Mouse (Mus musculus): ENCODE results near the gene Plg. TPM values are rescaled to one million over a fixed set of nuclear protein-coding genes. Genes with fewer than 3 reads are reported as not detected.
A peak's percentile ranks its signal among the peaks of the same experiment; 100 is the strongest.

Gene Plg
- polyA plus RNA-seq, 1 experiment from 2014 or later = 0.10 TPM

- Histone ChIP-seq H3K27ac (replicated peaks) (no peak overlapping the region), H3K4me1 (no peaks in the 10 kb centered on the region), H3K36me3 (no peaks in the 10 kb centered on the region), H3K4me2 (no peak overlapping the region), H3K9me3 (replicated peaks) (no peaks in the 10 kb centered on the region), H3K27me3 (replicated peaks) (no peaks in the 10 kb centered on the region), H3K9ac (replicated peaks) (no peak overlapping the region), H3K4me3 (replicated peaks) (no peak overlapping the region)
- no peak for ATAC-seq (ENCODE audit: low FRiP score)
- 92% methylated on average over 9 of the region's 9 CpGs for WGBS
These were observed 17.8 kb downstream of the Plg start for GRCm38 (mm10) chr17:12396163-12396677.

GRCm38 (mm10) chr17:12403420-12403819 is 25.0 kb downstream of the Plg start:
- H3K36me3 ChIP-seq = no peaks in the 10 kb centered on the region
- H3K4me2 ChIP-seq = no peak overlapping the region
- 72% methylated on average over 7 of the region's 7 CpGs for WGBS
- H3K4me3 ChIP-seq (replicated peaks) = no peak overlapping the region
- H3K9ac ChIP-seq (replicated peaks) = no peak overlapping the region
- no peaks in the 10 kb centered on the region for H3K4me1 ChIP-seq
- H3K27me3 ChIP-seq (replicated peaks) = no peaks in the 10 kb centered on the region; the same call in 1 of the 2 replicates
- no peak for ATAC-seq (ENCODE audit: low FRiP score)
- H3K27ac ChIP-seq (replicated peaks) = no peak overlapping the region
- H3K9me3 ChIP-seq (replicated peaks) = no peaks in the 10 kb centered on the region

GRCm38 (mm10) chr17:12409346-12409944 is 31.0 kb downstream of the Plg start:
- H3K36me3 ChIP-seq = no peaks in the 10 kb centered on the region
- no peak overlapping the region for H3K27ac ChIP-seq (replicated peaks)
- H3K27me3 ChIP-seq (replicated peaks) = no peaks in the 10 kb centered on the region; the same call in 1 of the 2 replicates
- H3K4me1 ChIP-seq = no peaks in the 10 kb centered on the region
- no peak overlapping the region for H3K9ac ChIP-seq (replicated peaks)
- ATAC-seq (ENCODE audit: low FRiP score) = no peak
- H3K4me3 ChIP-seq (replicated peaks) = no peak overlapping the region
- WGBS = 58% methylated on average over 11 of the region's 11 CpGs
- H3K4me2 ChIP-seq = no peak overlapping the region
- no peaks in the 10 kb centered on the region for H3K9me3 ChIP-seq (replicated peaks)

- Histone ChIP-seq H3K4me3 (replicated peaks) (no peak overlapping the region), H3K9me3 (replicated peaks) (no peaks in the 10 kb centered on the region), H3K27ac (replicated peaks) (no peak overlapping the region), H3K9ac (replicated peaks) (no peak overlapping the region), H3K4me2 (no peak overlapping the region), H3K36me3 (no peaks in the 10 kb centered on the region), H3K27me3 (replicated peaks) (no peaks in the 10 kb centered on the region), H3K4me1 (peaks cover 8% of the 10 kb centered on the region; the same call in 1 of the 2 replicates)
- no peak for ATAC-seq (ENCODE audit: low FRiP score)
- 62% methylated on average over 10 of the region's 10 CpGs for WGBS
These were observed 33.9 kb downstream of the Plg start for GRCm38 (mm10) chr17:12412181-12412890.

- Histone ChIP-seq H3K36me3 (no peaks in the 10 kb centered on the region), H3K4me1 (peaks cover 8% of the 10 kb centered on the region; the same call in 1 of the 2 replicates), H3K4me3 (replicated peaks) (no peak overlapping the region), H3K9me3 (replicated peaks) (no peaks in the 10 kb centered on the region), H3K27me3 (replicated peaks) (no peaks in the 10 kb centered on the region), H3K27ac (replicated peaks) (no peak overlapping the region), H3K9ac (replicated peaks) (no peak overlapping the region), H3K4me2 (no peak overlapping the region)
- ATAC-seq (ENCODE audit: low FRiP score) = no peak
- 75% methylated on average over 3 of the region's 3 CpGs for WGBS
These were observed 34.5 kb downstream of the Plg start for GRCm38 (mm10) chr17:12412891-12413237.

- peaks cover 8% of the 10 kb centered on the region; the same call in 1 of the 2 replicates for H3K4me1 ChIP-seq
- H3K4me3 ChIP-seq (replicated peaks) = no peak overlapping the region
- no peak overlapping the region for H3K27ac ChIP-seq (replicated peaks)
- H3K4me2 ChIP-seq = no peak overlapping the region
- H3K36me3 ChIP-seq = no peaks in the 10 kb centered on the region
- no peak for ATAC-seq (ENCODE audit: low FRiP score)
- no peak overlapping the region for H3K9ac ChIP-seq (replicated peaks)
- H3K27me3 ChIP-seq (replicated peaks) = no peaks in the 10 kb centered on the region
- WGBS = 64% methylated on average over 15 of the region's 15 CpGs
- no peaks in the 10 kb centered on the region for H3K9me3 ChIP-seq (replicated peaks)
These were observed 36.8 kb downstream of the Plg start for GRCm38 (mm10) chr17:12415031-12415735.

- no peak overlapping the region for H3K4me3 ChIP-seq (replicated peaks)
- H3K36me3 ChIP-seq = no peaks in the 10 kb centered on the region
- no peak overlapping the region for H3K27ac ChIP-seq (replicated peaks)
- 74% methylated on average over 5 of the region's 5 CpGs for WGBS
- no peak for ATAC-seq (ENCODE audit: low FRiP score)
- H3K4me1 ChIP-seq = peaks cover 8% of the 10 kb centered on the region; the same call in 1 of the 2 replicates
- no peak overlapping the region for H3K4me2 ChIP-seq
- no peaks in the 10 kb centered on the region for H3K27me3 ChIP-seq (replicated peaks)
- H3K9ac ChIP-seq (replicated peaks) = no peak overlapping the region
- no peaks in the 10 kb centered on the region for H3K9me3 ChIP-seq (replicated peaks)
These were observed 37.3 kb downstream of the Plg start for GRCm38 (mm10) chr17:12415741-12416140.

GRCm38 (mm10) chr17:12416250-12416895 is 38.0 kb downstream of the Plg start:
- no peaks in the 10 kb centered on the region for H3K9me3 ChIP-seq (replicated peaks)
- no peaks in the 10 kb centered on the region for H3K36me3 ChIP-seq
- no peak overlapping the region for H3K4me3 ChIP-seq (replicated peaks)
- H3K27me3 ChIP-seq (replicated peaks) = no peaks in the 10 kb centered on the region
- ATAC-seq (ENCODE audit: low FRiP score) = peak; percentile 64; the same call in 1 of the 2 replicates
- 48% methylated on average over 6 of the region's 6 CpGs for WGBS
- H3K4me1 ChIP-seq = peaks cover 8% of the 10 kb centered on the region; the same call in 1 of the 2 replicates
- H3K9ac ChIP-seq (replicated peaks) = no peak overlapping the region
- no peak overlapping the region for H3K4me2 ChIP-seq
- H3K27ac ChIP-seq (replicated peaks) = no peak overlapping the region

- no peaks in the 10 kb centered on the region for H3K36me3 ChIP-seq
- no peaks in the 10 kb centered on the region for H3K27me3 ChIP-seq (replicated peaks)
- no peak for ATAC-seq (ENCODE audit: low FRiP score)
- H3K9me3 ChIP-seq (replicated peaks) = no peaks in the 10 kb centered on the region
- H3K9ac ChIP-seq (replicated peaks) = no peak overlapping the region
- H3K27ac ChIP-seq (replicated peaks) = no peak overlapping the region
- H3K4me2 ChIP-seq = no peak overlapping the region
- no peak overlapping the region for H3K4me3 ChIP-seq (replicated peaks)
- peaks cover 8% of the 10 kb centered on the region; the same call in 1 of the 2 replicates for H3K4me1 ChIP-seq
- 78% methylated on average over 19 of the region's 19 CpGs for WGBS
These were observed 41.2 kb downstream of the Plg start for GRCm38 (mm10) chr17:12419491-12420079.

- Histone ChIP-seq H3K9ac (replicated peaks) (no peak overlapping the region), H3K4me2 (no peak overlapping the region), H3K36me3 (no peaks in the 10 kb centered on the region), H3K9me3 (replicated peaks) (no peaks in the 10 kb centered on the region), H3K4me3 (replicated peaks) (no peak overlapping the region), H3K27ac (replicated peaks) (no peak overlapping the region), H3K4me1 (no peaks in the 10 kb centered on the region), H3K27me3 (replicated peaks) (no peaks in the 10 kb centered on the region)
- 66% methylated on average over 16 of the region's 16 CpGs for whole genome bisulfite sequencing
- ATAC-seq (ENCODE audit: low FRiP score) = no peak
These were observed 42.6 kb downstream of the Plg start for GRCm38 (mm10) chr17:12420886-12421574.

- Histone ChIP-seq H3K9ac (replicated peaks) (no peak overlapping the region), H3K4me3 (replicated peaks) (no peak overlapping the region), H3K27ac (replicated peaks) (no peak overlapping the region), H3K9me3 (replicated peaks) (no peaks in the 10 kb centered on the region), H3K27me3 (replicated peaks) (no peaks in the 10 kb centered on the region), H3K4me2 (no peak overlapping the region), H3K36me3 (no peaks in the 10 kb centered on the region), H3K4me1 (no peaks in the 10 kb centered on the region)
- WGBS = 74% methylated on average over 1 of the region's 1 CpGs
- no peak for ATAC-seq (ENCODE audit: low FRiP score)
These were observed 43.7 kb downstream of the Plg start for GRCm38 (mm10) chr17:12422143-12422542.
